Mouse (Mus musculus) intestine, postnatal 0 days (tissue): ENCODE results near the gene Fads6. TPM values are rescaled to one million over a fixed set of nuclear protein-coding genes. Genes with fewer than 3 reads are reported as not detected.

Experiments
- ATAC-seq: fragments of 200-750 bp; cut with Nextera tagmentation; 2 replicates; pipeline ENCODE4 v1.8.0; 2017; ENCODE audit warnings: mild to moderate bottlenecking, moderate TSS enrichment, moderate library complexity
- H3K27ac ChIP-seq: fragments of 300-500 bp; sonication (generic); 2 replicates; pipeline ENCODE4 v1.5.1; 2014; ENCODE audit warnings: mild to moderate bottlenecking, low read depth, low read length, moderate library complexity
- H3K27me3 ChIP-seq: fragments of 300-500 bp; sonication (generic); replicated peaks from 2 replicates; pipeline ENCODE4 v1.6.1; 2014; ENCODE audit warnings: low read length, mixed read lengths; ENCODE audit not compliant: control insufficient read depth, insufficient read depth
- H3K36me3 ChIP-seq: fragments of 300-500 bp; sonication (generic); 2 replicates; pipeline ENCODE4 v1.6.1; 2014; ENCODE audit warnings: mild to moderate bottlenecking, moderate library complexity; ENCODE audit not compliant: control insufficient read depth, insufficient read depth
- H3K4me1 ChIP-seq: fragments of 300-500 bp; sonication (generic); replicated peaks from 2 replicates; pipeline ENCODE4 v1.6.1; 2014; ENCODE audit warnings: antibody characterized with exemption, low read length, mixed read lengths; ENCODE audit not compliant: control insufficient read depth, insufficient read depth
- H3K4me2 ChIP-seq: fragments of 300-500 bp; sonication (generic); replicated peaks from 2 replicates; pipeline ENCODE4 v1.6.1; 2014; ENCODE audit warnings: low read depth, mild to moderate bottlenecking, moderate library complexity
- H3K4me3 ChIP-seq: fragments of 300-500 bp; sonication (generic); 2 replicates; pipeline ENCODE4 v1.5.1; 2014; ENCODE audit warnings: low read depth, low read length
- H3K9ac ChIP-seq: fragments of 300-500 bp; sonication (generic); 2 replicates; pipeline ENCODE4 v1.6.1; 2014; ENCODE audit warnings: mild to moderate bottlenecking, low read depth, low read length
- H3K9me3 ChIP-seq: fragments of 300-500 bp; sonication (generic); 2 replicates; pipeline ENCODE4 v1.6.1; 2016; ENCODE audit warnings: mixed run types; ENCODE audit not compliant: control insufficient read depth
- CTCF ChIP-seq: sonication (generic); IDR thresholded peaks from 2 replicates; pipeline ENCODE4 v1.5.1; 2016; ENCODE audit warnings: low read depth, mild to moderate bottlenecking, control low read depth, antibody characterized with exemption, moderate library complexity
- WGBS: fragments of 180-500 bp; shearing (Covaris S2); extraction: QIAGEN DNeasy Blood & Tissue Kit; methylation state at CpG from one replicate; pipeline ENCODE4 v1.1.7; 2014; 5-methylcytosine and 5-hydroxymethylcytosine counted together
- polyA plus RNA-seq: library from polyadenylated mRNA; unstranded; fragments of >200 nt; fragmentation: Nextera tagmentation; extraction: Ambion mirVana; gene quantifications from 2 replicates; pipeline ENCODE4 v1.2.1, GENCODE M21; 2015

Gene Fads6
- polyA plus RNA-seq, 1 experiment from 2014 or later = 0.26 TPM

- 0 out of 2 replicates have a peak, but pooled peaks cover 3% of the 10 kb centered on the region for H3K4me1 ChIP-seq
- no peaks in the 10 kb centered on the region for H3K9me3 ChIP-seq
- H3K4me2 ChIP-seq = no peak overlapping the region
- whole genome bisulfite sequencing = 73% methylated on average over 6 of the region's 6 CpGs
- peaks cover 24% of the 10 kb centered on the region; the same call in 1 of the 2 replicates for H3K36me3 ChIP-seq
- no peak overlapping the region for H3K4me3 ChIP-seq
- no peak for ATAC-seq
- H3K27ac ChIP-seq = no peak overlapping the region
- TF ChIP-seq CTCF = no peak
- no peak overlapping the region for H3K9ac ChIP-seq
- peaks cover 55% of the 10 kb centered on the region for H3K27me3 ChIP-seq
Measured at GRCm38 (mm10) chr11:115247945-115248344, 49.5 kb downstream of the Fads6 start.

GRCm38 (mm10) chr11:115247240-115247639, 50.2 kb downstream of the Fads6 start:
- WGBS = 24% methylated on average over 3 of the region's 3 CpGs

GRCm38 (mm10) chr11:115246386-115246785, 51.1 kb downstream of the Fads6 start:
- Histone ChIP-seq H3K36me3 (peaks cover 24% of the 10 kb centered on the region; the same call in 1 of the 2 replicates), H3K27ac (no peak overlapping the region), H3K4me2 (no peak overlapping the region), H3K27me3 (peaks cover 41% of the 10 kb centered on the region), H3K4me1 (0 out of 2 replicates have a peak, but pooled peaks cover 3% of the 10 kb centered on the region), H3K9ac (no peak overlapping the region), H3K4me3 (no peak overlapping the region), H3K9me3 (no peaks in the 10 kb centered on the region)
- no peak for TF ChIP-seq CTCF
- WGBS = 76% methylated on average over 8 of the region's 8 CpGs
- no peak for ATAC-seq

More at GRCm38 (mm10) chr11:115247240-115247639, 50.2 kb downstream of the Fads6 start:
- no peak overlapping the region for H3K9ac ChIP-seq
- no peak for ATAC-seq
- H3K4me3 ChIP-seq = no peak overlapping the region
- H3K27ac ChIP-seq = no peak overlapping the region
- 0 out of 2 replicates have a peak, but pooled peaks cover 3% of the 10 kb centered on the region for H3K4me1 ChIP-seq
- H3K4me2 ChIP-seq = no peak overlapping the region
- H3K9me3 ChIP-seq = no peaks in the 10 kb centered on the region
- TF ChIP-seq CTCF = no peak
- peaks cover 24% of the 10 kb centered on the region; the same call in 1 of the 2 replicates for H3K36me3 ChIP-seq
- H3K27me3 ChIP-seq = peaks cover 48% of the 10 kb centered on the region

- Histone ChIP-seq H3K4me3 (no peak overlapping the region), H3K27ac (no peak overlapping the region), H3K4me2 (no peak overlapping the region), H3K36me3 (peaks cover 30% of the 10 kb centered on the region; the same call in 1 of the 2 replicates), H3K9me3 (no peaks in the 10 kb centered on the region), H3K4me1 (0 out of 2 replicates have a peak, but pooled peaks cover 2% of the 10 kb centered on the region), H3K27me3 (peaks cover 27% of the 10 kb centered on the region), H3K9ac (no peak overlapping the region)
- ATAC-seq = no peak
- TF ChIP-seq CTCF = no peak
- 96% methylated on average over 8 of the region's 8 CpGs for WGBS
Measured at GRCm38 (mm10) chr11:115244840-115245239, 52.6 kb downstream of the Fads6 start.

- H3K4me3 ChIP-seq = no peak overlapping the region
- no peaks in the 10 kb centered on the region for H3K9me3 ChIP-seq
- WGBS = 89% methylated on average over 12 of the region's 12 CpGs
- TF ChIP-seq CTCF = no peak
- H3K36me3 ChIP-seq = peaks cover 30% of the 10 kb centered on the region; the same call in 1 of the 2 replicates
- H3K4me1 ChIP-seq = no peaks in the 10 kb centered on the region
- no peak overlapping the region for H3K4me2 ChIP-seq
- H3K27ac ChIP-seq = no peak overlapping the region
- H3K9ac ChIP-seq = no peak overlapping the region
- peaks cover 16% of the 10 kb centered on the region for H3K27me3 ChIP-seq
- no peak for ATAC-seq
Measured at GRCm38 (mm10) chr11:115243783-115244182, 53.7 kb downstream of the Fads6 start.

GRCm38 (mm10) chr11:115242746-115243145, 54.7 kb downstream of the Fads6 start:
- WGBS = 75% methylated on average over 3 of the region's 3 CpGs

More at GRCm38 (mm10) chr11:115242746-115243145, 54.7 kb downstream of the Fads6 start:
- no peak for TF ChIP-seq CTCF
- no peaks in the 10 kb centered on the region for H3K9me3 ChIP-seq
- H3K27me3 ChIP-seq = peaks cover 6% of the 10 kb centered on the region; the same call in 1 of the 2 replicates
- no peak overlapping the region for H3K9ac ChIP-seq
- no peak overlapping the region for H3K27ac ChIP-seq
- peaks cover 30% of the 10 kb centered on the region; the same call in 1 of the 2 replicates for H3K36me3 ChIP-seq
- ATAC-seq = no peak
- no peak overlapping the region for H3K4me3 ChIP-seq
- no peak overlapping the region for H3K4me2 ChIP-seq
- H3K4me1 ChIP-seq = no peaks in the 10 kb centered on the region
